Mouse (Mus musculus) CH12.LX (cell line): ENCODE measurements around the gene Rora. TPM values are rescaled to one million over a fixed set of nuclear protein-coding genes. Genes with fewer than 3 reads are reported as not detected.

Experiments
- DNase-seq: peaks from one replicate; pipeline ENCODE4 v3.0.0-alpha.2; 2013; ENCODE audit errors: extremely low read depth
- H3K27ac ChIP-seq: 2 replicates; pipeline ENCODE4 v1.5.1; 2012; ENCODE audit warnings: low read depth, mild to moderate bottlenecking, control low read depth, moderate library complexity; ENCODE audit not compliant: insufficient read depth
- H3K27me3 ChIP-seq: replicated peaks from 2 replicates; pipeline ENCODE3; 2012; ENCODE audit warnings: inconsistent platforms
- H3K36me3 ChIP-seq, 2 experiments: replicated peaks in 1 of 2; 2 replicates each; pipeline versions ENCODE3 to v1.6.1; 2012; ENCODE audit warnings: inconsistent platforms in 1 of 2, low read length in 1 of 2, mild to moderate bottlenecking in 1 of 2, mixed read lengths in 1 of 2, moderate library complexity in 1 of 2; ENCODE audit not compliant: control insufficient read depth in 1 of 2, insufficient read depth in 1 of 2
- H3K4me1 ChIP-seq, 2 experiments: 2 replicates each; pipeline ENCODE4 v1.6.1; 2012; ENCODE audit warnings: inconsistent platforms in 1 of 2, moderate library complexity in 1 of 2; ENCODE audit not compliant: insufficient read depth in 2 of 2, control insufficient read depth in 1 of 2
- H3K4me2 ChIP-seq: 2 replicates; pipeline ENCODE4 v1.6.1; 2012; ENCODE audit warnings: low read depth, mild to moderate bottlenecking, control low read depth; ENCODE audit not compliant: poor library complexity, insufficient read depth, severe bottlenecking
- H3K4me3 ChIP-seq, 3 experiments: fragments of 150-350 bp in 1 of 3; sonication (generic) in 1 of 3; replicated peaks in 1 of 3; 2 replicates each; pipeline versions ENCODE3 to v1.5.1; 2011 to 2012; ENCODE audit warnings: low read depth in 2 of 3, low read length in 2 of 3, mild to moderate bottlenecking in 2 of 3, moderate library complexity in 2 of 3, control low read depth in 1 of 3, improper control_type of control experiment in 1 of 3, inconsistent platforms in 1 of 3, mixed read lengths in 1 of 3; ENCODE audit not compliant: poor library complexity in 1 of 3
- H3K79me2 ChIP-seq: replicated peaks from 2 replicates; pipeline ENCODE4 v1.6.1; 2012; ENCODE audit warnings: mild to moderate bottlenecking, moderate library complexity; ENCODE audit not compliant: control insufficient read depth, poor library complexity, insufficient read depth, severe bottlenecking; ENCODE audit errors: extremely low read depth
- H3K9ac ChIP-seq: 2 replicates; pipeline ENCODE4 v1.6.1; 2012; ENCODE audit warnings: low read depth, mild to moderate bottlenecking, control low read depth, moderate library complexity; ENCODE audit not compliant: insufficient read depth
- H3K9me3 ChIP-seq: replicated peaks from 2 replicates; pipeline ENCODE3; 2012; ENCODE audit warnings: low read length, inconsistent platforms, mixed read lengths
- BHLHE40 ChIP-seq: IDR thresholded peaks from 2 replicates; pipeline ENCODE4 v1.6.1; 2011; ENCODE audit warnings: mild to moderate bottlenecking, low read depth, low read length, improper control_type of control experiment
- CHD1 ChIP-seq: IDR thresholded peaks from 2 replicates; pipeline ENCODE4 v1.6.1; 2012; ENCODE audit warnings: low read depth, low read length, improper control_type of control experiment, inconsistent platforms
- CHD2 ChIP-seq: IDR thresholded peaks from 2 replicates; pipeline ENCODE4 v1.6.1; 2011; ENCODE audit warnings: low read length, improper control_type of control experiment
- CTCF ChIP-seq, 2 experiments: IDR thresholded peaks in 1 of 2; conservative IDR thresholded peaks in 1 of 2; 2 replicates each; pipeline ENCODE4 v1.5.1; 2011 to 2012; ENCODE audit warnings: low read depth in 2 of 2, low read length in 2 of 2, improper control_type of control experiment in 1 of 2, inconsistent platforms in 1 of 2, mild to moderate bottlenecking in 1 of 2, moderate library complexity in 1 of 2
- E2F4 ChIP-seq: IDR thresholded peaks from 2 replicates; pipeline ENCODE4 v1.6.1; 2011; ENCODE audit warnings: low read depth, low read length, improper control_type of control experiment; ENCODE audit not compliant: insufficient replicate concordance
- ELF1 ChIP-seq: IDR thresholded peaks from 2 replicates; pipeline ENCODE4 v1.6.1; 2014; ENCODE audit warnings: low read depth, mild to moderate bottlenecking, inconsistent platforms, low read length, improper control_type of control experiment
- ETS1 ChIP-seq: conservative IDR thresholded peaks from 2 replicates; pipeline ENCODE4 v1.6.1; 2012; ENCODE audit warnings: low read depth, mild to moderate bottlenecking, inconsistent platforms, low read length, improper control_type of control experiment, moderate library complexity
- GABPA ChIP-seq: IDR thresholded peaks from 2 replicates; pipeline ENCODE4 v1.6.1; 2012; ENCODE audit warnings: low read depth, low read length, improper control_type of control experiment, inconsistent platforms; ENCODE audit not compliant: insufficient replicate concordance
- JUN ChIP-seq: IDR thresholded peaks from 2 replicates; pipeline ENCODE4 v1.6.1; 2011; ENCODE audit warnings: low read depth, mild to moderate bottlenecking, low read length, improper control_type of control experiment, moderate library complexity; ENCODE audit not compliant: insufficient read depth
- JUND ChIP-seq: conservative IDR thresholded peaks from 2 replicates; pipeline ENCODE4 v1.6.1; 2011; ENCODE audit warnings: low read depth, low read length, improper control_type of control experiment
- KAT2A ChIP-seq: IDR thresholded peaks from 2 replicates; pipeline ENCODE4 v1.6.1; 2012; ENCODE audit warnings: low read length, improper control_type of control experiment, inconsistent platforms; ENCODE audit not compliant: insufficient replicate concordance
- MAX ChIP-seq: IDR thresholded peaks from 2 replicates; pipeline ENCODE4 v1.6.1; 2011; ENCODE audit warnings: low read length, improper control_type of control experiment
- MAZ ChIP-seq: IDR thresholded peaks from 2 replicates; pipeline ENCODE4 v1.6.1; 2012; ENCODE audit warnings: low read depth, mild to moderate bottlenecking, inconsistent platforms, low read length, improper control_type of control experiment, moderate library complexity
- MXI1 ChIP-seq: IDR thresholded peaks from 2 replicates; pipeline ENCODE4 v1.6.1; 2011; ENCODE audit warnings: mild to moderate bottlenecking, low read depth, low read length, improper control_type of control experiment
- MYC ChIP-seq: IDR thresholded peaks from 2 replicates; pipeline ENCODE4 v1.6.1; 2011; ENCODE audit warnings: low read depth, mild to moderate bottlenecking, improper control_type of control experiment, low read length
- NELFE ChIP-seq: IDR thresholded peaks from 2 replicates; pipeline ENCODE4 v1.6.1; 2011; ENCODE audit warnings: low read depth, low read length, improper control_type of control experiment
- POLR2A ChIP-seq: IDR thresholded peaks from 2 replicates; pipeline ENCODE4 v1.6.1; 2011; ENCODE audit warnings: low read depth, mild to moderate bottlenecking, improper control_type of control experiment, low read length
- RAD21 ChIP-seq: IDR thresholded peaks from 2 replicates; pipeline ENCODE4 v1.6.1; 2011; ENCODE audit warnings: low read depth, mild to moderate bottlenecking, low read length, improper control_type of control experiment, moderate library complexity
- RCOR1 ChIP-seq: conservative IDR thresholded peaks from 2 replicates; pipeline ENCODE4 v1.6.1; 2012; ENCODE audit warnings: low read depth, mild to moderate bottlenecking, inconsistent platforms, low read length, improper control_type of control experiment
- SMC3 ChIP-seq: IDR thresholded peaks from 2 replicates; pipeline ENCODE4 v1.6.1; 2011; ENCODE audit warnings: low read depth, low read length, improper control_type of control experiment
- TBP ChIP-seq: conservative IDR thresholded peaks from 2 replicates; pipeline ENCODE4 v1.6.1; 2011; ENCODE audit warnings: low read depth, low read length, improper control_type of control experiment
- TCF12 ChIP-seq: IDR thresholded peaks from 2 replicates; pipeline ENCODE4 v1.6.1; 2014; ENCODE audit warnings: low read depth, mild to moderate bottlenecking, inconsistent platforms, low read length, improper control_type of control experiment
- UBTF ChIP-seq: IDR thresholded peaks from 2 replicates; pipeline ENCODE4 v1.6.1; 2012; ENCODE audit warnings: low read depth, mild to moderate bottlenecking, inconsistent platforms, low read length, improper control_type of control experiment, moderate library complexity
- USF1 ChIP-seq: IDR thresholded peaks from 2 replicates; pipeline ENCODE4 v1.6.1; 2014; ENCODE audit warnings: low read depth, mild to moderate bottlenecking, inconsistent platforms, low read length, improper control_type of control experiment
- USF2 ChIP-seq: conservative IDR thresholded peaks from 2 replicates; pipeline ENCODE4 v1.6.1; 2011; ENCODE audit warnings: low read depth, low read length, improper control_type of control experiment
- ZMIZ1 ChIP-seq: IDR thresholded peaks from 2 replicates; pipeline ENCODE4 v1.6.1; 2012; ENCODE audit warnings: low read depth, mild to moderate bottlenecking, inconsistent platforms, low read length, improper control_type of control experiment
- ZNF384 ChIP-seq: IDR thresholded peaks from 2 replicates; pipeline ENCODE4 v1.6.1; 2012; ENCODE audit warnings: low read depth, low read length, improper control_type of control experiment, inconsistent platforms
- dilution Hi-C: fragments of 300-500 bp; cut with MboI; formaldehyde crosslinking; loops from 2 replicates; pipeline ENCODE4 v1.14.3; 2020; ENCODE audit warnings: low sequenced_read_pairs; ENCODE audit not compliant: extremely low pct_unique_long_range_greater_than_20kb, extremely low pct_ligation_motif_present
- in situ Hi-C: fragments of 300-500 bp; cut with MboI; formaldehyde crosslinking; loops from 3 replicates; pipeline ENCODE4 v1.14.3; 2019; ENCODE audit warnings: low sequenced_read_pairs, low pct_ligation_motif_present, low pct_unique_long_range_greater_than_20kb, mixed read lengths
- polyA plus RNA-seq: library from polyadenylated mRNA; unstranded; fragments of >175 nt; gene quantifications from 2 replicates; pipeline ENCODE4 v1.2.1, GENCODE M21; 2012; ENCODE audit warnings: low read depth; ENCODE audit not compliant: insufficient read length
- total RNA-seq, 2 experiments: library from RNA; depleted of rRNA; stranded (reverse); fragments of 300-350 nt in 1 of 2; fragments of >200 nt in 1 of 2; gene quantifications; 2 replicates each; pipeline ENCODE4 v1.2.3; 2012 to 2014

The Rora gene
- total and polyA plus RNA-seq, 3 experiments = 0.36 to 0.66 (median 0.64) TPM

- no peak overlapping the region for H3K9ac ChIP-seq
- in situ Hi-C loops = no loop called here
- no peak overlapping the region for H3K27ac ChIP-seq
- dilution Hi-C loops = no loop called here
- no peak for TF ChIP-seq E2F4
- TF ChIP-seq CHD1 = no peak
- TF ChIP-seq ZMIZ1 = no peak
- TF ChIP-seq ELF1 = no peak
- TF ChIP-seq MXI1 = no peak
- TF ChIP-seq KAT2A = no peak
- no peak for TF ChIP-seq USF2
- no peak for TF ChIP-seq ETS1
- TF ChIP-seq RCOR1 = no peak
- TF ChIP-seq MYC = no peak
- TF ChIP-seq UBTF = no peak
- no peak for TF ChIP-seq BHLHE40
- TF ChIP-seq CTCF (conservative IDR thresholded peaks at IDR 0.05 in 1 of 2, IDR thresholded peaks at IDR 0.05 in 1 of 2; ENCODE audit: low read depth in 2 of 2, low read length in 2 of 2) = no peak
- no peak for TF ChIP-seq MAZ
- no peak for TF ChIP-seq JUND
- no peak for TF ChIP-seq CHD2
- no peak for TF ChIP-seq NELFE
- TF ChIP-seq TCF12 = no peak
- TF ChIP-seq TBP = no peak
- no peak for TF ChIP-seq POLR2A
- peaks cover 59% of the 10 kb centered on the region for H3K9me3 ChIP-seq
- no peak overlapping the region for H3K4me3 ChIP-seq
- H3K4me1 ChIP-seq = no peaks in the 10 kb centered on the region
- no peaks in the 10 kb centered on the region for H3K79me2 ChIP-seq
- no peaks in the 10 kb centered on the region for H3K27me3 ChIP-seq
- H3K4me2 ChIP-seq = no peak overlapping the region
- no peak for DNase-seq
- H3K36me3 ChIP-seq = no peaks in the 10 kb centered on the region
Observed at GRCm38 (mm10) chr9:68656076-68656795, 2.6 kb downstream of the Rora start.

GRCm38 (mm10) chr9:68656796-68657130, 3.2 kb downstream of the Rora start:
- Histone ChIP-seq H3K9me3 (peaks cover 64% of the 10 kb centered on the region), H3K4me3 (no peak overlapping the region), H3K36me3 (no peaks in the 10 kb centered on the region), H3K27ac (no peak overlapping the region), H3K9ac (no peak overlapping the region), H3K27me3 (no peaks in the 10 kb centered on the region), H3K4me1 (no peaks in the 10 kb centered on the region), H3K79me2 (no peaks in the 10 kb centered on the region), H3K4me2 (no peak overlapping the region)
- no peak for DNase-seq
- dilution Hi-C loops = no loop called here
- in situ Hi-C loops = no loop called here
- TF ChIP-seq MAX (no peak), UBTF (no peak), TCF12 (no peak), MXI1 (no peak), SMC3 (no peak), CHD2 (no peak), BHLHE40 (no peak), USF2 (no peak), JUN (no peak), USF1 (no peak), MAZ (no peak), CHD1 (no peak), ZNF384 (no peak), GABPA (no peak), RAD21 (no peak), CTCF (conservative IDR thresholded peaks at IDR 0.05 in 1 of 2, IDR thresholded peaks at IDR 0.05 in 1 of 2; ENCODE audit: low read depth in 2 of 2, low read length in 2 of 2) (no peak)
- TF ChIP-seq, all 38 proteins: peak for 0
